9 mouse cellular contexts compared by ENCODE assay signal in the genomic region with DNA sequence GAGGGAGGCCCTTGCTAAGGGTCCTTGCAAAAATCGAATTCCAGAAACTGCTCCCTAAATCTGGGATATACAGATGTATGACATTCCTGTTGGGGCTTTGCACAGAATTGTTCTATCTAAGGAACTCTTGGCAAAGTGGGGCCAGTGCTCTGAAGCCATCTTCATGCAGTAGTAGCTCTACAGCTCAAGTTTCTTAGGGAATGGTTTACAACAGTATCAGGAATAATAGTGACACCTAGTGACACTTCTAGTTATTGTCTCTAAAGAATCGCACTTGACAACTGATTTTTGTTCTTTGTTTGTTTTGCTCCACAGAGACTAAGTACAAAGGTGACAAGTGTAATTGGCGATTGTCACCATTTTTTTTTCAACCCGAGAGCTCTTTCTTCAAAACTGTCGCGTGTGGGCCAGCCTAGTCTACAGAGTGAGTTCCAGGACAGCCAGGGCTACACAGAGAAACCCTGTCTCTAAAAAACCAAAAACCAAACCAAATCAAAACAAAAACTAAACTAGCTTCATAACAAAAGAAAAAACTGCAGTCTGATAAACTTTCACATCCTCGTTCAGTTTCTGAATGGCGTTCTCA. TPM values are rescaled to one million over a fixed set of nuclear protein-coding genes. Genes with fewer than 3 reads are reported as not detected.
DNase-seq lines count a peak whose midpoint lies in the region; ATAC-seq lines count a peak whose summit lies in the region.
"Had no signal": no experiment of that assay in that cellular context is flagged by ENCODE, and none has a peak within 500 bp of the region (broad histone marks: within the 10 kb centered on the region; RNA-seq: fewer than 3 reads in every experiment).

No protein-coding gene starts in this region.

- ATAC-seq in intestine, embryonic 15.5 days, result peak; percentile 62

- H3K36me3 ChIP-seq in intestine, embryonic 15.5 days, result no peaks in the 10 kb centered on the region
- H3K36me3 ChIP-seq in splenic B cell, adult 2 months (ENCODE audit: control insufficient read depth, insufficient read depth, low read length, poor library complexity, severe bottlenecking), result peaks cover 4% of the 10 kb centered on the region

- 21% methylated on average over 8 of the region's 8 CpGs for WGBS in intestine, embryonic 15.5 days

- H3K4me3 ChIP-seq in intestine, embryonic 15.5 days (replicated peaks), result no peak overlapping the region
- H3K4me3 ChIP-seq: heart, embryonic 15.5 days had no signal

- H3K9ac ChIP-seq in intestine, embryonic 15.5 days, result no peak overlapping the region
- H3K9ac ChIP-seq: heart, embryonic 15.5 days had no signal

- no peaks in the 10 kb centered on the region for H3K27me3 ChIP-seq in intestine, embryonic 15.5 days (replicated peaks)
- no peaks in the 10 kb centered on the region for H3K27me3 ChIP-seq in splenic B cell, adult 2 months (ENCODE audit: control insufficient read depth, insufficient read depth, low read length, poor library complexity, severe bottlenecking)

- H3K27ac ChIP-seq in intestine, embryonic 15.5 days, result no peak overlapping the region
- H3K27ac ChIP-seq: heart, embryonic 15.5 days had no signal

- DNase-seq in adrenal gland, adult 2 months, result peak; percentile 2
- DNase-seq in adrenal gland, postnatal 10 days, result no peak
- DNase-seq in thymus, postnatal 0 days (ENCODE audit: low spot score), result peak; percentile 48
- no peak for DNase-seq in thymus, postnatal 36 days
- peak; percentile 75 for DNase-seq in splenic B cell, adult 2 months (ENCODE audit: low read depth, low spot score)
- DNase-seq in spleen, postnatal 4 days (ENCODE audit: low spot score in 2 of 2), result no peak
- DNase-seq in gastrocnemius, postnatal 4 days (ENCODE audit: low spot score in 2 of 2), result no peak

- no peaks in the 10 kb centered on the region for H3K9me3 ChIP-seq in intestine, embryonic 15.5 days
- H3K9me3 ChIP-seq: heart, embryonic 15.5 days had no signal

- no peak overlapping the region; the same call in 1 of the 2 replicates for H3K4me2 ChIP-seq in intestine, embryonic 15.5 days (replicated peaks)
- H3K4me2 ChIP-seq: heart, embryonic 15.5 days had no signal

- no peaks in the 10 kb centered on the region for H3K4me1 ChIP-seq in intestine, embryonic 15.5 days (replicated peaks)

RNA-seq across cellular contexts. Expression of a gene that starts 33.7 kb away (rescaled TPM):
- total RNA-seq in adrenal gland, adult 2 months (2021), result 1 to 10 TPM; 1.8 to 2.0 TPM
- 0.32 and 0.89 TPM in 2 replicates for polyA plus RNA-seq in adrenal gland, adult 2 months (2012; rRNA removed)
- total RNA-seq in adrenal gland, postnatal 10 days (2021), result 10 to 100 TPM; 24.4 to 98.7 TPM
- 1.2 and 1.4 TPM in 2 replicates for polyA plus RNA-seq in thymus, postnatal 0 days (2015; fragmentation: Nextera tagmentation; extraction: Ambion mirVana)
- 11.1 and 12.6 TPM in 2 replicates for polyA plus RNA-seq in intestine, embryonic 15.5 days (2015; fragmentation: Nextera tagmentation; extraction: Ambion mirVana)
- total RNA-seq in gastrocnemius, postnatal 4 days (2021), result 100 to 1,000 TPM; 917 to 927 TPM

RNA-seq across cellular contexts. Expression of a gene that starts 34.0 kb away (rescaled TPM):
- 100 to 1,000 TPM; 281 to 315 TPM for total RNA-seq in adrenal gland, adult 2 months (2021)
- polyA plus RNA-seq in adrenal gland, adult 2 months (2012; rRNA removed), result 45.7 and 49.1 TPM in 2 replicates
- total RNA-seq in adrenal gland, postnatal 10 days (2021), result 100 to 1,000 TPM; 324 to 354 TPM
- 587 and 594 TPM in 2 replicates for polyA plus RNA-seq in thymus, postnatal 0 days (2015; fragmentation: Nextera tagmentation; extraction: Ambion mirVana)
- 490 and 556 TPM in 2 replicates for polyA plus RNA-seq in intestine, embryonic 15.5 days (2015; fragmentation: Nextera tagmentation; extraction: Ambion mirVana)
- 100 to 1,000 TPM; 712 to 757 TPM for total RNA-seq in gastrocnemius, postnatal 4 days (2021)

Comparison
In these comparisons a context has a peak if more than half of its experiments do, and no peak if none do; other contexts are left out.
1. DNase-seq: peak in adrenal gland, adult 2 months (single experiment), thymus, postnatal 0 days (single experiment) and splenic B cell, adult 2 months (single experiment); none in adrenal gland, postnatal 10 days (single experiment), thymus, postnatal 36 days (0 of 2), spleen, postnatal 4 days (0 of 2) and gastrocnemius, postnatal 4 days (0 of 2).
2. RNA of a gene that starts 33.7 kb away (total RNA-seq): 917 to 927 TPM in gastrocnemius, postnatal 4 days; 24.4 to 98.7 TPM in adrenal gland, postnatal 10 days and 1.8 to 2.0 TPM in adrenal gland, adult 2 months; every median in the first group is over 4 times any median in the second.